Mouse (Mus musculus) bone marrow macrophage, adult 2 months (primary cell): ENCODE results near the gene Lst1.
A peak's percentile ranks its signal among the peaks of the same experiment; 100 is the strongest.

Experiments
- CTCF ChIP-seq: IDR thresholded peaks from 2 replicates; pipeline ENCODE4 v1.5.1; 2012; ENCODE audit warnings: low read depth, mild to moderate bottlenecking, low read length, moderate library complexity
- POLR2A ChIP-seq: IDR thresholded peaks from 2 replicates; pipeline ENCODE4 v1.6.1; 2012; ENCODE audit warnings: mild to moderate bottlenecking, low read depth, low read length, borderline replicate concordance

DNA sequence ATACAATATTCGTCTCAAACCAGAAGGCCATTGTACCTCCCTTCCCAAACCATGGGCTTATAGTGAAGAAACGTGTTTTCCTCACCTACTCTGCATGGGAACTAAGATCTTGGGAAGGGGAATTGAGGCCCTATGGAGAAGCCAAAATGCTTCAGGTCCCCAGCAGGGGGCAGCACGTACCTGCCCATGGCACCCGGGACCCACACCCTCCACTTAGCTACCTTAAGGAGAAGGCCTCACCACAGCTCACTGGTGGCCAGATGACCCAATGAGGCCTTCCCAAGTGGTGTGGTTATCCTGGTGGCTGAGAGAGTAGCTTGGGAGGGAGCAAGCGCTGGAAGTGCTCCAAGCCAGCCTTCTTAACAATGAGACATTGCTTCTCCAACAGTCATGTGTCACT is 9.7 kb downstream of the Lst1 start:
- TF ChIP-seq CTCF (peak; percentile 91), POLR2A (no peak)
